Mouse (Mus musculus) kidney, adult 18-20 months (tissue): ENCODE measurements around the gene Tpst2.

ENCODE experiments used
- DNase-seq: peaks from one replicate; pipeline ENCODE4 v3.0.0; 2021

Gene Tpst2

DNA sequence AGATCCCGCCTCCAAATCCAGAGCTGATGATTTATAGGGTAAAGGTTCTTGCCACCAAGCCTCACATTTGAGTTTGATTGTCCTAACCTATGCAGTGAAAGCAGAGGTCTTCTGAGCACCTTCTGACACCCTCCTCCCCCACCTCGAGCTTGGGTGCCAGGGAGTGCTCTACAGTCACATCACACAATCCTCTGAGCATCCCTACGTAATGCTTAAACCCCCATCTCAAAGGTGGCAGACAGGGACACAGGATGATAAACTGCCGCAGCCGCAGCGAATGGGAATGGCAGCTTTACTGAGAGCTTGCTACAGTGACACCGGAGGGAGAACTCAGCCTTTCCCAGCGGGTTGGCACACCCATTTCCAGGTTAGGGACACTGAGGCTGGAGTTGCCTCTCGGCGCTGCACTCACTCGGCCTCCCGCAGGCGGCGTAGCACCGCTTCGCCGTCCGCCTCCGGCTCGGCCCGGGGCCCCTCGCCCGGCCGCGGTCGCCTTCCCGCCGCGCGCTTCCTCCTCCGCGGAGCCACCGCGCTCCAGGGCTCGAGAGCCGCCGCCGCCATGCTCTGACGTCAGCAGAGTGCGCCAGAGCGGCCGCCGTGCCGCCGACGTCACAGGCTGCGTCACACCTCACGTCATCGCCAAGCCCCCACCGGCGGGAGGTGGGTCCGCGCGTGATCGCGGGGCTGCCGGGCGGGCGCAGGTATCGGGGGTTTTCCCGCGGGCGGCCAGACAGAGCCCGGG is 66.1 kb downstream of the Tpst2 start, which contains the start of the genes Srrd and Hps4:
Srrd (minus strand) TSS at position 578 of the 742 bp plus-strand sequence.
Hps4 (plus strand) TSS at position 621 of the 742 bp plus-strand sequence.
- peak; percentile 88 for DNase-seq

DNA sequence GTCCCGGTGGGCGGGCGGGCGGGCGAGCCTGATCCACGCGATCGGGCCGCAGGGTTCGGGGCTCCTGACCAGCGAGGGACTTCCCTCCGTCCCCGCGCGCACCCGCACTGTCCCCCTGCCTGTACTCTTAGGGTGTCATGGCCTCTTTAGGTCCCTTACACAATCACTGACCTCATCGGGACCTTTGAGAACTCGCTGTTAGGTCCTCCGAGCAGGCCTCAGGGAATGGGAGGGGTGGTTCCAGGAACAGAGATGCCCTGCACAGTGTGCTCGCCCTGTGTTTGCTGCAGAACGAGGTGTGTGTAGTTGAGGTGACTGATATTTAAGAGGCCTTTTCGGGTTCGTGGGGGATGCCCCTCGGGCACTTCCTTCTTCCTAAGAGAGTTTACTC is 66.7 kb downstream of the Tpst2 start:
- no peak for DNase-seq

DNA sequence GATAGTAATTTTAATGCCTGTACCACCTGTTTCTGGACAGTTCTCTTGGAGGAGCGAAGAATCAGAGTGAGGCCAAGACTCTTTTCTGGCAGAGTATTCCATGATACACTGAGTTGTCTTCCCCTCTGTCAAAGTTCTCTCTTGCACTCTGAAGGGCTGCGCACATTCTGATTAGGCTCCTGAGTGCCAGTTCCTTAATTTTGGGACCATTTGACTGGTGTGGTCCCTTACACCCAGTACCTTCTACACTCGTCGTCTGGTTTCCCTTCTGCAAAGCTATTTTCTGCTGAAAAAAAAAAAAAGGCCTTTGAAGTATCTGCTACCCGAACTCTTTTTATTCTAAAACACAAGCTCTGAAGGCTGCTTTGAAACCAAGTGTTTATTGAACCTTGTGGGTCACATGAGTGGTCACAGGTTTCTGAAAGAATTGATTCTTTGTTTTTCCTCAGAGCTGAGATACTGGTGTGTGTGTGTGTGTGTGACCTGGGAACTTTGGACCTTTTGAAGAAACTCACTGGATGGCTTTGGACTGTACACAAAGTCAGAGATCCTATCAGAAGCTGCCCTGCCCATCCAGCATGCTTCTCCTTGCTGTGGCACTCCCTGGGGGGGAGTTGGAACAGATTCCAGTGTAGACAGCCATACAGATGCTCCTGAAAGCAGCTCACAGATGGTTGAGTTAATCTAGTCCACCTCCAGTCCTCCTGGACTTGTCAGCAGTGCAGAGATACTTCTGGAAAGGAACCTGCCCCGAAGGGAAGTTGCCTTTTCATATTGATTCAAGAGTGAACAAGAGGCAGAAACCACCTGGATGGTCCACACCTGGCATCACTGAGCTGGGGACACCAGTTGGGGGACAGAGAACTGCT is 67.8 kb downstream of the Tpst2 start:
- peak; percentile 27 for DNase-seq

DNA sequence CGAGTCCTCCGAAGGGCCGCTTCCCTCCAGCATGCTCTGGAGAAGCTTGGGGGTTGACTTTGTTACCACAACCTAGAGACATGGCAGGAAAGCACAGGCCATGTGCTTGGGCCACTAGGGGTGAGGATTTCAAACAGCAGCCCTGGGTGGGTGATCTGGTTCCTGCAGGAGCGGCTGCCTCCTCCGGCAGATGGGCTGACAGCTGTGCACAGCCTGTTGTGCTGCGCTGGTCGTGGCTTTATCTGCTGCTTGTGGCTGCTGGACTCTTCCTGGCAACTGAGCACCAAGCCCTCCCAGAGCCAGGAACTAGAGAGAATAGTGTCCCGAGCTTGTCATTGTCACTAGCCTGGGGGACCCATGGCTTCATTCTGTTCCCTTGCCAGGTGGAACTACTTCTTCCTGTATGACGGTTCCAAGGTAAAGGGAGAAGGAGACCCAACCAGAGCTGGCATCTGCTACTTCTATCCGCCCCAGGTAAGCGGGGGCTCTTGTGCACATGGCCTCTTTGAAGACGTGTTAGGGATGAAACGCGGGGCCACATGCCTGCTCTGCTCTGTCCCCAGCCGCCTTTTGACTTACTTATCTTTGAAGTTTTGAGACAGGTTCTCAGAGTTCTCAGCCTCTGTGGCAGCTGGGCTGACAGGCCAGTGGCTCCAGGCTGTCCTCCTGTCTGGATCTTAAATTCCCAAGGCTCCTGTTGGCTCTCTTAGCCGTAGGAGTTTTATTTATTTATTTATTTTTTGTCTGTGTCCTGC is 69.9 kb downstream of the Tpst2 start:
- DNase-seq, result no peak

DNA sequence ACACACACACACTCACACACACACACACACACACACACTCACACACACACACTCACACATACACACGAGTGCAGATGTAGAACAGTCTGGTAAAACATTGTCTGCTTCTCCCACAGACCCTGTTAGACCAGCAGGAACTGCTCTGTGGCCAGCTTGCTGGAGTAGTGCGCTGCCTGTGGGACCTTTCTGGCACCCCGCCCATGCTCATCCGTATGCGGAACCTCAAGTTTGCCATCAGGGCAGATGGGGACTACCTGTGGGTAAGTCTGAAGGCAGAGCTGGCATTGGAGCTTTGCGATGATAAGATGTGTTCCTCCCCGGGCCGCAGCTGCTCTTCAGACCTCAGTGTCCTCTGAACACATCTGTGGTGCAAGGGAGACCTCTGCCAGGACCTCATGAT is 72.7 kb downstream of the Tpst2 start:
- no peak for DNase-seq

DNA sequence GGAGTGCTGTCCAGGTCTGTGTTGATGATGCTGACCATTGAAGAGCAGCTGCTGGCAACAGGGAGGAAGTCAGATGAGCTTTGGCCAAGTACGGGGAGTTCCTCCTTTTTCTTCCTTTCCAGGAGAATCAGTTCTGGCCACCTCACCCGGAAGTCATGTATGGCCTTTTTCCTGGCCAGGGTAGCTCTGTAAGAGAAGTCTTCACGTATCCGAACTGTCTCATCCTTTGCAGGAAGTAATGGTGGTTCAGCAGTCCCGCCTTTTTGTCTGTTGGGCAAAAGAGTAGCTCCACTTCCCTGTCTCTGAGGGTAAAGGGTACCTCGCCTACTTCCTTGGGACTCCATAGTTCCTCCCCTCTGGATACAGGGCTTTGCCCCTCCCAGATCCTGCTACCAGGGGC is 79.0 kb downstream of the Tpst2 start:
- no peak for DNase-seq

DNA sequence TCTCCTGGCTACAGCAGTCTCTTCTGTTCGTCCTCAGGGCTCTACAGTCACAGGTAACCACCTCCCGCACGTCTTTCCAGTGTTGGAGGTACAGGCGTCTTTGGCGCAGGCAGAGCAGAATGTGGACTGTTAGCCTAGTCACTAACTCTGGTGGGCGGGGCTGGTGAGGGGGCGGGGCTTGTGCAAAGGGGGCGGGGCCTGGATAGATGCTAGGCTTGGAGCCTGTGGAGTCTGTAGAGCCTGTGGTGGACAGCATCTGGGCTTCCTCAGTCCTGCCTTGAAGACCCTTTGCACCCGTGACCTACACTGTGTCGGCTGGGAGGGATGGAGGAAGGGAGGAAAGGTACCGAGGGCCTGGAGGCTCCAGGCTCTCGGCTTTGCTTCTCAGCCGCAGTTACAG is 79.4 kb downstream of the Tpst2 start, which contains the start of gene Gm6583:
Gm6583 (minus strand) TSS at position 124 of the 400 bp plus-strand sequence.
- DNase-seq, result no peak

DNA sequence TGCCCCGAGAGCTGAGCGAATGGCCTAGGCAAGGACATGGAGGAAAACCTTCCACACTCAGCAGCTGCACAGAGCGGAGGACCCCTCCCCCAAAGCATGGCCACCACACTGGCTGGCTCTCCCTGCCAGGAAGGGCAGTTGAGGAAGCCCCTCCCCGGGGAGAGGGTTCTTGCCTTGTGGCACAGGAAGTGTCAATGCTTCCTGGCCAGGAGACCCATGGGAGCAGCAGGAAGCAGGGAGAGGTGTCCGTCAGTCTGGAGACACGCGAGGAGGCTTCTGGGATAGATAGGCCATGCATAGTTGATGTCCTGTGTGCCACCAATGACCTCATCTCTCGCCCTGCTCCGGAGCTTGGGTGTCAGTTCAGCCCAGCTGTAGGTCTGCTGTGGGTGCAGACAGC is 79.8 kb downstream of the Tpst2 start:
- peak; percentile 22 for DNase-seq

DNA sequence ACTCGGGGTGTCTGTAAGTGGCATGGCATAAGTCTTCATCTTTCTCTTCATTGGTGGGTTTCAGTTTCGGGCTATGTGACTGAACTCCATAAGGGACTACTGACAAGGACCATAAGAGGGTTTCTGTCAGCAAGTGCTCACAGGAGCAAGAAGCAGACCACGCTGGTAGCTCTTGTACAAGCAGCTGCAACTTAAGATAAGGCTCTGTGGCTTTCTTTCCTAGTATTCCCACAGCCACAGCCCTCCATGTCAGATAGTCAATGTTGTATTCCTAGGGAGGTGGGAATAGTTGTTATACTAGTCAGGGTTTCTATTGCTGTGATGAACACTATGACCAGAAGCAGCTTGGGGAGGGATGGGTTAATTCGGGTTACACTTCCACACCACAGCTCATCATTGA is 83.0 kb downstream of the Tpst2 start:
- DNase-seq, result no peak

DNA sequence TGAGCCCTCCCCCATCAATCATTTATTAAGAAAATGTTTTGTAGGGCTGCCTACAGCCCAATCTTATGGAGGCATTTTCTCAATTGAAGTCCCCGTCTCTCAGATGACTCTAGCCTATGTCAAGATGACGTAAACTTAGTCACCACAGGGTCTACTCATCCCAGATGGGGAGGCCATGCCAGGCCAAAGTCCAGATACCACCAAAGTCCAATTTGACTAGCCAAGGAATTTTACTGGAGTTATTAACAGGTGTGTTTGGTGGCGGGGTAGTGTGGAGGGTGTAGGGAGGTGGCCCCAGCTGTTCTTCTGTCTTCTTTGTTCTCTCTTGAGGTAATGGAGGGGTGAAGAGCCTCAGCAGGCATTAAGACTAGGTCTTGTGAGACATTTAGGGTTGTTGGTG is 83.6 kb downstream of the Tpst2 start:
- no peak for DNase-seq

DNA sequence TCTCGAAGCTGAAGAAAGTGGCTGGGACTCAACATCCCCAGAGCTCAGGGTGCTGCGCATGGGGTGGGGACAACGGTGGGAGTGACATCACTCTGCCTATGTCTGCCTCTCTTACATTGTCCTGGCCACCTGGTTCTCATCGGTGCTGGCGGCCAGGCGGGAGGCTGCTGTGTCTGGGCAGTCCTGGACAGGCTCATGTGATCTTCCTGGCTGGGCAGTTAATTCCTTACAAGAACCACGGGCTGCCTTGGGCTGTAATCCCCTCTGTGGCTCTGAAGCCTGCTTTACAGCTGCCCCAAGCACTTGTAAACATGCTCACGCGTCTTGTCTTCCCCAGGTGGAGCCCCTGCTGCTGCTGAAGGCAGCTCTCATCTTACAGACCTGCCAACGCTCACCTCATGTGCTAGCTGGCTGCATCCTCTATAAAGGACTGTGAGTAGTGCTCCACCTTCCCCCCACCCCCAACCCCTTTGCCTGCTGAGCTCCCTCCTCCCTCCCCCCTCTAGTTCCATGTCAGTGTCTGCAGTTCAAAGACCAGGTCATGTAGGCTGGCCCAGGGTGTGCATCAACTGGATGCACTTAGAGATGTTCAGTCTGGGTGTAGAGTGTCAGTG is 87.8 kb downstream of the Tpst2 start:
- DNase-seq, result no peak
